Mouse (Mus musculus): ENCODE results near the gene Gm37240.

Gm37240 gene

DNA sequence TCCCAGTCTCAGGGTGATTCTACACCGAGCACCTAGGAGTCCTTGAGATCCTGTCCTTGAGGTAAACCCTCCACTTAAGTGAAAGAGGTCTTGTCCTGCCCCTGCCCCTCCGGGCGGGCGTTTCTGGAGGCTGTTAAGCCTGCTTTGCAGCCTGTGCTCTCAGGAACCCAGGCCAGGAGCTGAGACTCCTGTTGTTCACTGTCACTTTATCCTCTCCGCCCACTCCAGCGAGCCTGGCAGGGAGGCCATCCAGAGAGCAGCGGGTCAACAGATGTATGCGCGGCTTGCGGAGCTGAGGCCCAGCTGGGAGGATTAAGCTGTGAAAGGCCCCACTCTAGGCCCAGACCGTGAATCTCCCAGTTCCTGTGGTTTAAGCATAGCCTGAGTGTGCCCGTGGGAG, 701.5 kb downstream of the Gm37240 start:
- DNase-seq (ENCODE audit: low spot score), result no peak

DNA sequence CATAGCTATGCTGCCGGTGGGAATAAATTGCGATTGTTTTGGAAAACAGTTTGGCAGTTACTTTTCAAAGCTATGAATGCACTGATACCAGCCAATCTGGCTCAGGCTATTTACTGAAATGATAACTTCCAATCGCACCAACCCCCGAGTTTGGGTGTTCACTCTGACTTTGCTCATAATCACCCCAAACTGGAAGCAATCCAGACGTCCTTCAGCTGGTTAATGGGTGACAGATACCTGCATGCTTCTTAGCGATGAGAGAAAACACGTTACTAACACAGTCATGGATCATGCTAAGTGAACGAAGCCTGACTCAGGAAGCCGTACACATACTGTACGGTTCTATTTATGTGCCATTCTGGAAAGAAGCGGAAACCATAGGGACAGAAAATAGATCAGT, 702.4 kb downstream of the Gm37240 start:
- no peak for DNase-seq (ENCODE audit: low spot score)

DNA sequence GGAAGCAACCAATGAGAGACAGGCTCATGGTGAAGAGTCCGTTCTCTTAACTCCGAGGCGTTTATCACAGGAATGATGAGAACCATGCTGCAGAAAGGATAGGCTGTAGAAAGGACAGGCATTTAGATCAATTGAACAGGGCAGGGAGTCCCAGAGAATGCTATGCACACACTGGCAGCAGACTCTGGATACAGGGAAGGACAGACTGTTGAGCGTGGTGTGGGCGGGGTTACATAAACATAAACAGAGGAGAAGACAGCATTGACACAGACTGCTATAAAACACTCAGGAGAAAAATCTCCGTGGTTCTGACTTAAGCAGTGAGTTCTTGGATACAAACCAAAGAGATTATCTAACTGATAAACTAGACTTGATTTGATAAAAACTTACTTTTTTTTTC, 703.2 kb downstream of the Gm37240 start:
- DNase-seq (ENCODE audit: low spot score), result no peak

DNA sequence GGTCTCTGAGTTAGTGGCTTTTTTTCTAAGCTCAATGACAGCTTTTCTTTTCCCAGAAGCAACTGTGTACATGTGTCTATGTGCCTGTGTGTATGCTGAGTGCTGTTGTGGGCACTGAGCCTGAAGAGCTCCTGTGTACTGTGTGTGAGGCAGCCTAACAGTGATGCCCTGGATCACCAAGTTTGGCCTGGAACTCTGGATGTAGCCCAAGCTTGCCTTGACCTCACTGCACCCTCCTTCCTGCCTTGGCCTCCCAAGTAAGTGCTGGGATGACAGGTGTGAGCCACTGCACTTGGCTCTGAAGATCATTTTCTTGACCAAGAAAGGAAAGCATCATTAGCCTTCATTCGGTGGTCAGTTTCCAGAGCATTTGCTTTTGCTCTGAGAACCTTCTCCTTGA, 710.6 kb downstream of the Gm37240 start:
- DNase-seq (ENCODE audit: low spot score), result no peak

DNA sequence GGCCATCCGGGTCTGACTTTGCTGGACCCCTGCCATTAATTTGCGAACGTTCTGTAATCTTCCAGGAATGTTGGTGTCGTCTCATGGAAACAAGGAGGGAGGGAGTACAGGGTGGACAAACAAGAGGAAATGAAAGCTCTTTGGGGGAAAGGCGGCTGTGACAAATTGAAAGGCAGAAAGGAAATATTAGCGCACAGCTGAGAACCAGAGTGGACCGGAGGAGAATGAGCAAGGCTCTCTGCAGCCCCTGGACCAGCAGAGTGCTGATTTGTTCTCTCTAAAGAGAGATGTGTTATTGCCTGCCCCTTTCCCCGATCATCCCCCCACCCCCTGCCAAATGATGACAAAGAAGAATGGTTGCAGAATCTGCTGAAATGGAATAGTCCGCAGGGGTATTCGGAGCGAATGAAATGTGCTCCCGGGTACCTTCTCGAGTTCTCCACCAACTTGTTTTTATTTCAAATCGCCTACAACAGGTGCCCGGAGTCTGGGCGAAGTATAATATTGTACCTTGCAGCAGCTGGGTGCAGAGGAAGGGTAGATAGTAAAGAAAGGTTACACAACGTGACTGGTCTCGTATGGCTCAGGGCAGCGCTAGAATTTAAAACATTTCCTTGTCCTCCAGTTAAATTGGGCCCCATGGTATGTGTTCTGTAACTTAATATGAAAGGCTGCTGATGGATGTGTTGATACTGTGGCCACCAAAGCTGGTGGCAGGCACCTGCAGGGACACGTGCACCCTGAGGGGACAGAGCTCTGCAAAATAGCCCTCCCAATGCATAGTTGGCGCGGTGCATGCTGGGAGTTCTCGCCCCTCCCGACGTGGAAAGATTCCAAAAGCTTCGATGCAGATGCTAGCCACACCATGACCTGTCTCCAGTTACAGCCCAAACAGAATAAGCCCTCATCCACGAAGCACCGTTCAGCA, 712.5 kb downstream of the Gm37240 start:
- DNase-seq (ENCODE audit: low spot score), result no peak

DNA sequence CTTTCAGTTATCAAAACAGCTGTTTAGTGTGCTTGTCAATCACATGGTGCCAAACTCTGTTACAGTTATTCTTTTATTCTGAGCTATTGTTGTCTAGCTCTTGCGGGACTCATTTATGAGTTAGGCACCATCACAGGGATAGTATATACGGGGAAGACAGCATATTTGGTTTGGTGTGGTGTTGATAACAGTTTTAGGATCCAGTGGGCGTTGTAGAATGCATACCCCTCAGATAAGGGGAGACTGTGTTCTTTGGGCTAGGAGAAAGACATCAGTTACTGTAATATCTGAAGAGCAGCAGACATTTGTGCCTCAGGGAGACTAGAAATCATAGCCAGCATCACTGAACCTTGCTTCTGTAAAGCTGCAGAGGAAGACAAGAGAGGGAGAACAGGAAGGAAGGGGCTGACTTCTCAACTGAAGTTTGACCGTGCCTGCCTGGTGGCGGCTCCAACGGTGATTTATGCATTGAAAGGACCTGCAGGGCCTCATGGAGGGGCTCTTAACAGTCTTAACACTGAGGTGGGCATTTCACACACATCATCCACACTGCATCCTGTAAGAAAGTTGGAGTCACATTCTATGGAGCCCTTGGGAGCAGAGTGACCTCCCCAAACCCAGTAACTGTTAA, 713.8 kb downstream of the Gm37240 start:
- DNase-seq (ENCODE audit: low spot score), result no peak

DNA sequence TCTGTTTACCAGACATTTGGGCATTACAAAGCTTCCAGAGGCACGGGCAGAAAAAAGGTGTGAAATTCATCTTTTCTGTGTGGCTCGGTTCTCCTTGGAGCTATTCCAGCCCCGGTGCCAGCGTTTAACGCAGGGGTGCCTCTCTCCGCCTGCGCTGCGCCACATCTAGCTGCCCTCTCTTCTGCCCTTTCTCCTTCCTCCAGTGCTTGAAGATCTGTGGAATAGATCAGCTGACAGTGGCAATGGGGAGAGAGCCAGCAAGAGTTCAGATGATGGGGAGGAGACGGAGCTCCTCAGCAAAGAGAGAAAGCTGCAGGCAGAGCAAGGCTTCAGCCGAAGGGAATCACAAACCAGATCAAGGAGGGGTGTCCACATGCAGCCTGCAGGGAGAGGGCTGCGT, 714.8 kb downstream of the Gm37240 start:
- DNase-seq (ENCODE audit: low spot score), result no peak

DNA sequence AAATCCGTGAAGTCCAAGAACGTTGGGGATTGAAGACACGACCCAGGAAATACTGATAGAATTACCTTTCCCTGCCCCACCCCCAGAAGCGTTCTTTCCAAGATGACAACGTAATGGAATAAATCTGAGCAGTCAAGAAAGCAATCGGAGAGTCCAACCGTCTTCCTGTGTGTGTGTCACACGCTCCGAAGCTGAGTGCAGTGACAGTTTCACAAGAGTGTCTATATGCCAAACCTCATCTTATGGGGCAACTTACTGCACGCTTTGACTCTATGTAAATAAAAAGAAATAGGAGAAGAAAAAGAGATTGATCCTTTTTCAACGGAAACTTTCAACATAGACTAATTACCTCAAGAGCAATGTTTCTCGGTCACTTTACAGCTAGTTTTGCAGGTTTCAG, 715.2 kb downstream of the Gm37240 start:
- no peak for DNase-seq (ENCODE audit: low spot score)

DNA sequence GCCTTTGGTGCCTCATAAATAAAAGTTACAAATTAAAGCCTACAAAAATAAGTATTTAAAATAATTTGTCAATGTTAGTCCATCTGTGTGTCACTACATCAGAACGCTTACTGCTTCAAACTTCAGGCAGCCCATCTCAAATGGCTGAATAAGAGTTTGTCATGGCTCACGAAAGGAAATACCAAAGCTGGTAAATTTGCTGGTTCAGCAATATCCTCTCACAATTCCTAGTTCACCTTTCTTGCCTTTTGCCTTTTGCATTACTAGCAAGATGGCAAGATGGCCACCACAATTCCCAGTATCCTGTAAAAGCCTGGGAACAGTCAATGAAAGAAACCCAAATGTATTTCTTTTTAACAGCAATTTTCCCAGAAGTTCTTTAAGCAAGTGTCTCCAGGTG, 718.5 kb downstream of the Gm37240 start:
- no peak for DNase-seq (ENCODE audit: low spot score)

DNA sequence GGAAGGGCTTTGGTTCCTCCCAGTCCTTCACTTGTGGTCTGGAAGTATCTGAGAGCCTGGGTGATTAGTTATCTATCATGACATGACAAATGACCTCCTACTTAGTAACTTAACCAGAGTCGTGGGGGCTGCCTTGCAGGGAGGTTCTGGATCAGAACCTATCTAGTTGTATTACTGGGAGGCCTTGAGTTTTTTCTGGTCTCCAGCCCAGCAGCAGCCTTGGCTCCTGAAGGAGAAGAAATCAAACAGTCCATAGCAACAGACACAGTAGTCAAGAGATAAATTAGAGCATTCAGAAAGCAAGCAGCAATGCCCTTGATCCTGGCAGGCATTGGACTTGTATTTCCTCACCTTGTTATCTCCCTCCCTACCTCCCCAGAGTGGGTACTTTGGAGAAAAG, 722.4 kb downstream of the Gm37240 start:
- no peak for DNase-seq (ENCODE audit: low spot score)

DNA sequence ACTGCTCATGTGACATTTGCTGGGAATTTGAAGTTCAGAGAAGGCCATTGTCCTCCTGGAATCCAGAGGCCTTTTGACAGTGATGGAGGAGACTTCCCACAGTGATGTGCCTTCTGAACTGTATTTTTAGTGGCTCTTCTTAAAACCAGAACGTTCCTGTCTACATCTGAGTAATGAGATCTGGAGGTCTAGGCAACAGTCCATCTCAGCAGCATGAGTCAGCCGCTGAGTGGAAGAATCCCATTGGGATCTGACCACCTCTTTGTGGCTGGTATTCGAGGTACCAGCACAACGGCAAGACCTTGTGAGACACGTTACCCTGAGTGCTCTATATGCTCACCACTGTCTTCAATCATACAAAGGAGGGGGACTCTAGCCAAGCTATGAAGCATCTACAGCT, 723.9 kb downstream of the Gm37240 start:
- DNase-seq (ENCODE audit: low spot score), result no peak

DNA sequence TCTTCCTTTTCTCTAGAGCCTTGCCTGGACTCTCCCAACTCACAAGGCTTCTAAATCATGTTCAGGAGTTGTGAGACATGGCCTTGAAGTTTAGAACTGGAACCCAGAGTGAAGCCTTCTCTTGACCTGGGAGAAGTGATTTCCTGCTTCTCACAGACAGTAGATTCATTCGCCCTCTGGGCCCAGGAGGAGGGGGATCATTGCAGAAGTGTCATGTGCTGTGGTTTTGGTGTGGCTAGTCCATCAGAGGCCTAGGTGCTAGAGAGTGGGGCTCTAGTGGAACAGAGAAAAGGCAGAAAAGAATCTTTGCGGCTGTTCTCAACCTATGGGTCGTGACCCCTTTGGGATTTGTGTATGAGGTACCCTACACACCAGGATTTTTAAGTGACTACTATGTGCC, 724.9 kb downstream of the Gm37240 start:
- no peak for DNase-seq (ENCODE audit: low spot score)

DNA sequence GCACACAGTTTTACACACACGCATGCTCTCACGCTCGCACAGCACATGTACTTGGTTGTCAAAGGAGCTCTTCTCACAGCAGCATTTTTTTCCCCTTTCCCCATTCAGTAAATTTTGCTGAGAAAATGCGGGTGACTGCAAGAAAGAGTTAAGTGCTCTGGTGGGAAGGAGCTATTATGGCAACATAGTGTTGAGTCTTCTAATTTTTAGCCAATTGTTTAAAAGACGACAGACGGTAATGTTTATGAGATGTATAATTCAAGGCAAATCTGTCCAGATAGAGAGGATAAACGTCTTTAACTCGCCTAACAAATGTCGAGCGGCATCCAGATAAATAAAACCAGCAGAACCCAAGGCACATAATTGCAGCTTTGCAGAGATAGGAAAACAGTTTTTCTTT, 726.5 kb downstream of the Gm37240 start:
- no peak for DNase-seq (ENCODE audit: low spot score)

DNA sequence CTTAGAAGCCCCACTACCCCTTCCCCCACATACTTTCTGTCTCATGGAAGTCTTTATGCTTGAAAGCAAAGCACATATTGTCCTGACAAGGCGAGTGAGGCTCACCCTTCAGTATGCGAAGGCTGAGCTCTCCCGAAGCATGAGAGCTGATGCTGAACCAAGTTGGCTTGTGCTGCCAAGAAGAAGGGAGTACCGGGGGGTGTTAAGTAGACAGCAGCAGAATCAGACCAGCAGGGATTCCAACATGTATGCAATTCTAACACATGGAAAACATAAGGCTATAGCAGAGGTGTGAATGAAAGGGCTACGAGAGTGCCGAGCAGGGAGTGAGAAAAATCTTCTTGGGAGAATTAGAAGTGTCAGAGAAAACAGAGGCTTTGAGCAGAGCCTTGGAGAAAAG, 727.7 kb downstream of the Gm37240 start:
- DNase-seq (ENCODE audit: low spot score), result no peak

DNA sequence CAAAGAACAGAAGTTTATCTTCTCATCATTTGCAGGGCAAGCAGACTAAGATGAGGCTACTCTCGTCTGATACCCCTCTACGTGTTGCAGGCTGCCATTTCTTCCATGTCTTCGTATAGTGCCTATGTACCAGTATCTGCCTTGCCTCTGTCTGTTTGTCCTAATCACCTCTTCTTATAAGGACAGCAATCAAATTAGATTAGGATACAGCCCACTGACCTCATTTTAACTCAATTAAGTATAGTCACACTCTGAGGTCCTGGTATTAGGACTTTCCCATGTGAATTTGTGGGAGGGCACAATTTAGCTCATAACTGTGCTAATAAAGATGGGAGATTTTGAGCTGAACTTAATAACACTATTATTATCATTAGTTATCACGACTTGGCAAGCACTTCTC, 738.5 kb downstream of the Gm37240 start:
- no peak for DNase-seq (ENCODE audit: low spot score)

DNA sequence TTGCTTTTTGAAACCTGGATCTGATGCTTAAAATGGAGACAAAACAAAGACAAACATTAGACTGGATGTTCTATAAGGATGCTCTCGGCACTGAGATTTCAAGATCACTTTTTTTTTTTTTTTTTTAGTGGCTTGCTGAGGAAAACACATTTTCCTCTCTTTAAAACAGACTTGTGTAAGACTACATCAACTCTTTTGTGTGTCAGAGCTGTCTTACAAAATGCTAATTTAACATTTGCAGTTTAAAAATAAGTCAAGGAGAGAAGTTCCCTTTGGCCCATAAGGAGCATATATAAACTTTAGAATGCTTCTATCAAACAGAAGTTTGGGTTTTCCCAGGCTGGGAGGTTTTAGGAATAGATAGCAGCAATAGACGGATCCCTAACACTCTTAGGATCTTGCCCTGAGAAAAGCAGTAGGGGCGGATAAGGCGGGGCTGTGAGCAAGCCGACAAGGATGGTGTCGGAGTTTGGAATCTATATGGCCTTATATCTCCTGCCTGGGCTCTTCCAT, 739.2 kb downstream of the Gm37240 start:
- DNase-seq (ENCODE audit: low spot score), result no peak

DNA sequence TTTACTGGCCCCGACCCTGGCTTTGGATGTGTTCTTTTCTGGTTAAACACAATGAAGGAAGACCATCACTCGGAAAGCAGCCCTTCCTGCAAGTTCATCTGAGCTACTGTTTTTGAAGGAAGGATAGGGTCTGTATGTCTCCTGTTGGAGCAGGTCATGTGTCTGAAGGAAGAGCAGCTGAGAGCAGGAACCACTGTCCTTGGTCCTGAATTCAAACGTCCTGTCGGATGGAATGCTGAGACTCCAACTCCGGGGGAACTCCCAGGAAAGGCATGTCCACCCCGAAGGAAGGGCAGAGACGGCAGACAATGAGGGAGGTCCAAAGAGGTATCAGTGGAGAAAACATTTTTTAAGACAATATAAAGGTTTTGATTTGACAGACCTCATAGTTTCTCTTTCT, 741.8 kb downstream of the Gm37240 start:
- peak; percentile 4 for DNase-seq (ENCODE audit: low spot score)

DNA sequence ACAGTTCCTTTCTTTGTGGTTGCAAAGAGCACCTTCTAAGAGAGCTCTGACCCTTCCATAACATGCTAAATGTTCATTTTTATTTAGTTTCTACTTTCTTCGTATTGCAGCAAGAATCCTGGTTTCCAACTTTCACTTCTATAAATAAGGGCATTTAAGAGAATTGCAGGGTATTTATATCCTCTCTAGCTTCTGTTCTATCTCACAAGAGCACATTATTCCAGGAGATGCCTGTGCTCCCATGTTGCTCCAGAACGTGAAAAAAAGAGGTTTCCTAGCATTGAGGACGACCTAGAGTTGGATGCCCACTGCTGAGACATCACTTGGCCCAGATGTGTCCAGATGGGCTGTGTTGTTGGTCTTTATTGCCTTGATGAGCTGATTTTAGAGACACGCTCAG, 742.2 kb downstream of the Gm37240 start:
- no peak for DNase-seq (ENCODE audit: low spot score)

DNA sequence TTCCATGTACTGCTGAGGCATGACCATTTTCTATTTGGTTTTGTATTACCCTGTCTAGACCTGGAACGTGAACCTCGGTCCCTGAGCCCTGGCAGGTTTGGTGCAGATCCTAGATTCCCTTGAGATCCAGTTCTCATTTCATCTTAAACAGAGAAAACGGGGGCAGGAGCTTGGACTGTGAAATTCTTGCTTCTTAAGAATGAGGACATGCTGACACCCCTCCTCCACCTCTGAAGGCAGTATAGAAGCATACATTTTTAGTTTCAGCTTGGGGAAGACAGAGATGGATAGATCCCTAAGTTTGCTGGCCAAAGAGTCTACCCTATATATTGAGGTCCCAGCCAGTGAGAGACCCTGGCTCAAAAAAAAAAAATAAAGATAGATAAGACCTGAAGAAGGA, 742.9 kb downstream of the Gm37240 start:
- no peak for DNase-seq (ENCODE audit: low spot score)

DNA sequence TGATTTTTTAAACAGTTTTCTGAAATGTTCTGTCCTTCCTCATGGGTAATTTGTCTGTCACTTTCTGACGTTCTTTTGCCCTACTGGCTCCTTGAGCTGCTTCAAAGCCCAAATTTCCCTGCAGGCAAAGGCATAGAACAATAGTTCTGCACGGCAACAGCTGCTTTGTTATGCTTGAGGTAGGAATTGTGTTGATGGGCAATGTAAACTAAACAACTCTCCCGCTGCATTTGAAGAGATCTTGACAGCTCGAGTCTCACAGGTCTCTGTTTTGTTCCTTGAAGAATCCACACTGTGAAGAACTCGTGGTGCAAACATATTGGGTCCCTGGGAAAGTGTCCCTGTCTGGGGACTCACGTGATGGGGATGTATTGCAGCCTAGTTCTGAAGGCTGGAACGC, 746.8 kb downstream of the Gm37240 start:
- no peak for DNase-seq (ENCODE audit: low spot score)

DNA sequence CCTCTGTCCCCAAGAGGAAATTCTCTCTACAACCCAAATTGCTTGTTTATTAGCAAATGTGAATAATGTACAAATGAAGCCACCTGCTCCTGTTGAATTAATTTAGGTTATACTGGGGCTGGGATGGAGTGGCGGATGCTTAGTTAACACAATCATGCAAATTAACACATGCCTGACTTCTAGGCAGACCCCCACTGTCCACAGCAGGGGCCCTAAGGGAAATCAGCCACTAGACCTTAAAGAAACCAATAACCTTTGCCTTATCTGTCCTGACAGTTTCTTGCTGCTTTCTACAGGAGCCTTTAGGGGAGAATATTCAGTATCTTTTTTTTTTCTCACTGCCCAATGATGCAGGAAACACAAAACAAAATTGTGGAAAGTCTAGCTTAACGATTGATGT, 748.9 kb downstream of the Gm37240 start:
- no peak for DNase-seq (ENCODE audit: low spot score)

DNA sequence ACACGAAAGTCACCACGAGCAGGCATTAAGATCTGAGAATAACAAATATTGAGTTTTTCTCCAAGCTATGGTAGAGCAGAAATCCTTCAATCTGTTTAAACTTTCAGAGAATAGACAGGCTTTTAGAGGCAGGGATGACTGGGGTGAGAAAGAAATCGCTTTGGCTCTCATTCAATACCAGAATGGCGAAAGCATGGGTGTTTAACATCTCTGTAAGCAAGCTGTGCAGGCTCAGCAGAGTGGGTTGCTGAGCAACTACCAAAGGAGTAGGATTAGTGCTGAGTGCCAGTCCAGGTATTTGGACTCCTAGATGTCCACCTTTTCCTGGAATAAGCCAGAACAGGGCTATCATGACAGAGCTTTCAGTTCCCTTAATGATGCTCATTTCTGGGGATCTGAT, 753.8 kb downstream of the Gm37240 start:
- no peak for DNase-seq (ENCODE audit: low spot score)

DNA sequence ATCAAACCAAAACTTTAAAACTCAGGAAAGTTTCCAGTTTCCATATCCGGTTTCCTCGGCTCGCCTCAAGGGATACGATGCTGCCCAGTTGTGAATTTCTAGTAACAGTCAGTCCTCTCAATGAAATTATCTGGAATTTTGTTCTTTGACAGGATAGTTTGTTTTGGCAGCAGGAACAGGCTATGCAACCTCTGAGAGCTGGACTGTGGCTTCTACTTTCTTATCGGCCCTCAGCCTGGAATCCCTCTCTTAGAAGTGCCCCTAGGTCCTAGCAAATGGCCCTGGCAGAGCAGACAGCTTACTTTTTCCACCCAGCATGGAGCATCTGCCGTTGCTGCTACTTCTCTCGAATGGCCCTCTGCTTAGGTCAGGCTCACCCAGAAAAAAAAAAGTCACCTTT, 755.4 kb downstream of the Gm37240 start:
- no peak for DNase-seq (ENCODE audit: low spot score)

DNA sequence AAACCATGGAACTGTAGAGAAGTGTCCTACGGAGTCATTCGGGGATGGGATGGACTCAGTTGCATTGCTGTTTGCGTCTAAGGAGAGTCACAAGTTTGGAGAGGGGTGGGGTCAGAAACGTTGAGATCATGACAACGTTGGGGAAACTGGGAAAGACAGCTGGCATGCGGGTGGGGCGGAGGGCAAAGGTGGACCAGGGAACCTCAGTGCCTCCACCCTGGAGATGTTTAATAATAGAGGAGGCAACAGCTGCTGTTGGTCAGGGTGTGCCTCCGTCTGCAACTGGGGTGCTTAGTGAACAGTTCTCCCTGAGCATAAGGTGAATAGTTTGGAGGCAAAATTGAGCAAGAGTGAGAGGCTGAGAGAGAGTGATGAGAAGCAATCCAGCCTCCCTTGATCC, 758.8 kb downstream of the Gm37240 start:
- no peak for DNase-seq (ENCODE audit: low spot score)
